Mouse (Mus musculus) CH12.LX (cell line): Measurements from ENCODE around the gene Ssbp3. TPM values are rescaled to one million over a fixed set of nuclear protein-coding genes. Genes with fewer than 3 reads are reported as not detected.

ENCODE experiments used
- DNase-seq: peaks from one replicate; pipeline ENCODE4 v3.0.0-alpha.2; 2013; ENCODE audit errors: extremely low read depth
- H3K27ac ChIP-seq: 2 replicates; pipeline ENCODE4 v1.5.1; 2012; ENCODE audit warnings: low read depth, mild to moderate bottlenecking, control low read depth, moderate library complexity; ENCODE audit not compliant: insufficient read depth
- H3K27me3 ChIP-seq: replicated peaks from 2 replicates; pipeline ENCODE3; 2012; ENCODE audit warnings: inconsistent platforms
- H3K36me3 ChIP-seq, 2 experiments: replicated peaks in 1 of 2; 2 replicates each; pipeline versions ENCODE3 to v1.6.1; 2012; ENCODE audit warnings: inconsistent platforms in 1 of 2, low read length in 1 of 2, mild to moderate bottlenecking in 1 of 2, mixed read lengths in 1 of 2, moderate library complexity in 1 of 2; ENCODE audit not compliant: control insufficient read depth in 1 of 2, insufficient read depth in 1 of 2
- H3K4me1 ChIP-seq, 2 experiments: 2 replicates each; pipeline ENCODE4 v1.6.1; 2012; ENCODE audit warnings: inconsistent platforms in 1 of 2, moderate library complexity in 1 of 2; ENCODE audit not compliant: insufficient read depth in 2 of 2, control insufficient read depth in 1 of 2
- H3K4me2 ChIP-seq: 2 replicates; pipeline ENCODE4 v1.6.1; 2012; ENCODE audit warnings: low read depth, mild to moderate bottlenecking, control low read depth; ENCODE audit not compliant: poor library complexity, insufficient read depth, severe bottlenecking
- H3K4me3 ChIP-seq, 3 experiments: fragments of 150-350 bp in 1 of 3; sonication (generic) in 1 of 3; replicated peaks in 1 of 3; 2 replicates each; pipeline versions ENCODE3 to v1.5.1; 2011 to 2012; ENCODE audit warnings: low read depth in 2 of 3, low read length in 2 of 3, mild to moderate bottlenecking in 2 of 3, moderate library complexity in 2 of 3, control low read depth in 1 of 3, improper control_type of control experiment in 1 of 3, inconsistent platforms in 1 of 3, mixed read lengths in 1 of 3; ENCODE audit not compliant: poor library complexity in 1 of 3
- H3K79me2 ChIP-seq: replicated peaks from 2 replicates; pipeline ENCODE4 v1.6.1; 2012; ENCODE audit warnings: mild to moderate bottlenecking, moderate library complexity; ENCODE audit not compliant: control insufficient read depth, poor library complexity, insufficient read depth, severe bottlenecking; ENCODE audit errors: extremely low read depth
- H3K9ac ChIP-seq: 2 replicates; pipeline ENCODE4 v1.6.1; 2012; ENCODE audit warnings: low read depth, mild to moderate bottlenecking, control low read depth, moderate library complexity; ENCODE audit not compliant: insufficient read depth
- H3K9me3 ChIP-seq: replicated peaks from 2 replicates; pipeline ENCODE3; 2012; ENCODE audit warnings: low read length, inconsistent platforms, mixed read lengths
- BHLHE40 ChIP-seq: IDR thresholded peaks from 2 replicates; pipeline ENCODE4 v1.6.1; 2011; ENCODE audit warnings: mild to moderate bottlenecking, low read depth, low read length, improper control_type of control experiment
- CHD1 ChIP-seq: IDR thresholded peaks from 2 replicates; pipeline ENCODE4 v1.6.1; 2012; ENCODE audit warnings: low read depth, low read length, improper control_type of control experiment, inconsistent platforms
- CHD2 ChIP-seq: IDR thresholded peaks from 2 replicates; pipeline ENCODE4 v1.6.1; 2011; ENCODE audit warnings: low read length, improper control_type of control experiment
- E2F4 ChIP-seq: IDR thresholded peaks from 2 replicates; pipeline ENCODE4 v1.6.1; 2011; ENCODE audit warnings: low read depth, low read length, improper control_type of control experiment; ENCODE audit not compliant: insufficient replicate concordance
- ELF1 ChIP-seq: IDR thresholded peaks from 2 replicates; pipeline ENCODE4 v1.6.1; 2014; ENCODE audit warnings: low read depth, mild to moderate bottlenecking, inconsistent platforms, low read length, improper control_type of control experiment
- EP300 ChIP-seq: IDR thresholded peaks from 2 replicates; pipeline ENCODE4 v1.6.1; 2011; ENCODE audit warnings: low read length, improper control_type of control experiment
- ETS1 ChIP-seq: conservative IDR thresholded peaks from 2 replicates; pipeline ENCODE4 v1.6.1; 2012; ENCODE audit warnings: low read depth, mild to moderate bottlenecking, inconsistent platforms, low read length, improper control_type of control experiment, moderate library complexity
- GABPA ChIP-seq: IDR thresholded peaks from 2 replicates; pipeline ENCODE4 v1.6.1; 2012; ENCODE audit warnings: low read depth, low read length, improper control_type of control experiment, inconsistent platforms; ENCODE audit not compliant: insufficient replicate concordance
- HCFC1 ChIP-seq: IDR thresholded peaks from 2 replicates; pipeline ENCODE4 v1.6.1; 2012; ENCODE audit warnings: low read depth, mild to moderate bottlenecking, inconsistent platforms, low read length, improper control_type of control experiment
- JUN ChIP-seq: IDR thresholded peaks from 2 replicates; pipeline ENCODE4 v1.6.1; 2011; ENCODE audit warnings: low read depth, mild to moderate bottlenecking, low read length, improper control_type of control experiment, moderate library complexity; ENCODE audit not compliant: insufficient read depth
- MAX ChIP-seq: IDR thresholded peaks from 2 replicates; pipeline ENCODE4 v1.6.1; 2011; ENCODE audit warnings: low read length, improper control_type of control experiment
- MXI1 ChIP-seq: IDR thresholded peaks from 2 replicates; pipeline ENCODE4 v1.6.1; 2011; ENCODE audit warnings: mild to moderate bottlenecking, low read depth, low read length, improper control_type of control experiment
- MYC ChIP-seq: IDR thresholded peaks from 2 replicates; pipeline ENCODE4 v1.6.1; 2011; ENCODE audit warnings: low read depth, mild to moderate bottlenecking, improper control_type of control experiment, low read length
- NRF1 ChIP-seq: IDR thresholded peaks from 2 replicates; pipeline ENCODE4 v1.6.1; 2014; ENCODE audit warnings: low read depth, mild to moderate bottlenecking, inconsistent platforms, low read length, improper control_type of control experiment, moderate library complexity
- POLR2A ChIP-seq: IDR thresholded peaks from 2 replicates; pipeline ENCODE4 v1.6.1; 2011; ENCODE audit warnings: low read depth, mild to moderate bottlenecking, improper control_type of control experiment, low read length
- SIN3A ChIP-seq: IDR thresholded peaks from 2 replicates; pipeline ENCODE4 v1.6.1; 2012; ENCODE audit warnings: low read length, improper control_type of control experiment, inconsistent platforms
- SMC3 ChIP-seq: IDR thresholded peaks from 2 replicates; pipeline ENCODE4 v1.6.1; 2011; ENCODE audit warnings: low read depth, low read length, improper control_type of control experiment
- TCF12 ChIP-seq: IDR thresholded peaks from 2 replicates; pipeline ENCODE4 v1.6.1; 2014; ENCODE audit warnings: low read depth, mild to moderate bottlenecking, inconsistent platforms, low read length, improper control_type of control experiment
- USF2 ChIP-seq: conservative IDR thresholded peaks from 2 replicates; pipeline ENCODE4 v1.6.1; 2011; ENCODE audit warnings: low read depth, low read length, improper control_type of control experiment
- ZKSCAN1 ChIP-seq: IDR thresholded peaks from 2 replicates; pipeline ENCODE4 v1.6.1; 2012; ENCODE audit warnings: low read depth, inconsistent platforms, low read length, improper control_type of control experiment, borderline replicate concordance
- ZMIZ1 ChIP-seq: IDR thresholded peaks from 2 replicates; pipeline ENCODE4 v1.6.1; 2012; ENCODE audit warnings: low read depth, mild to moderate bottlenecking, inconsistent platforms, low read length, improper control_type of control experiment
- ZNF384 ChIP-seq: IDR thresholded peaks from 2 replicates; pipeline ENCODE4 v1.6.1; 2012; ENCODE audit warnings: low read depth, low read length, improper control_type of control experiment, inconsistent platforms
- dilution Hi-C: fragments of 300-500 bp; cut with MboI; formaldehyde crosslinking; loops from 2 replicates; pipeline ENCODE4 v1.14.3; 2020; ENCODE audit warnings: low sequenced_read_pairs; ENCODE audit not compliant: extremely low pct_unique_long_range_greater_than_20kb, extremely low pct_ligation_motif_present
- in situ Hi-C: fragments of 300-500 bp; cut with MboI; formaldehyde crosslinking; loops from 3 replicates; pipeline ENCODE4 v1.14.3; 2019; ENCODE audit warnings: low sequenced_read_pairs, low pct_ligation_motif_present, low pct_unique_long_range_greater_than_20kb, mixed read lengths
- polyA plus RNA-seq: library from polyadenylated mRNA; unstranded; fragments of >175 nt; gene quantifications from 2 replicates; pipeline ENCODE4 v1.2.1, GENCODE M21; 2012; ENCODE audit warnings: low read depth; ENCODE audit not compliant: insufficient read length
- total RNA-seq, 2 experiments: library from RNA; depleted of rRNA; stranded (reverse); fragments of 300-350 nt in 1 of 2; fragments of >200 nt in 1 of 2; gene quantifications; 2 replicates each; pipeline ENCODE4 v1.2.3; 2012 to 2014

Gene Ssbp3
- total and polyA plus RNA-seq, 3 experiments = 32.4 to 129 (median 76.5) TPM

- no peak overlapping the region for H3K9ac ChIP-seq
- H3K27me3 ChIP-seq = no peaks in the 10 kb centered on the region
- peaks cover 0 to 29% of the 10 kb centered on the region in 2 experiments; a peak in 2 of 4 replicates for H3K4me1 ChIP-seq
- no peaks in the 10 kb centered on the region for H3K9me3 ChIP-seq
- no peak for TF ChIP-seq ZMIZ1
- no peak for TF ChIP-seq SIN3A
- no peak for TF ChIP-seq CHD2
- no peak for TF ChIP-seq SMC3
- no peak for TF ChIP-seq USF2
- no peak for TF ChIP-seq ZKSCAN1
- no peak for TF ChIP-seq EP300
- no peak for TF ChIP-seq MAX
- no peak for TF ChIP-seq MXI1
- no peak for TF ChIP-seq HCFC1
- no peak for TF ChIP-seq NRF1
- TF ChIP-seq CHD1 = no peak
- no peak for TF ChIP-seq POLR2A
- no peak for TF ChIP-seq TCF12
- TF ChIP-seq E2F4 = no peak
- no peak for TF ChIP-seq ETS1
- TF ChIP-seq JUN = no peak
- no peaks in the 10 kb centered on the region; the same call in 1 of the 2 replicates for H3K79me2 ChIP-seq
- DNase-seq = no peak
- H3K36me3 ChIP-seq = peaks cover 3 to 92% of the 10 kb centered on the region in 2 experiments
- in situ Hi-C loops (no loop called here), dilution Hi-C loops (no loop called here)
- no peak overlapping the region for H3K27ac ChIP-seq
- no peak overlapping the region for H3K4me2 ChIP-seq
- no peak overlapping the region for H3K4me3 ChIP-seq
Observed at GRCm38 (mm10) chr4:107001259-107001810, 90.8 kb downstream of the Ssbp3 start.

GRCm38 (mm10) chr4:107001916-107002488, 91.5 kb downstream of the Ssbp3 start:
- no peak overlapping the region for H3K4me3 ChIP-seq
- DNase-seq = no peak
- no peak overlapping the region for H3K27ac ChIP-seq
- peaks cover 3 to 92% of the 10 kb centered on the region in 2 experiments for H3K36me3 ChIP-seq
- no peaks in the 10 kb centered on the region; the same call in 1 of the 2 replicates for H3K79me2 ChIP-seq
- no peak overlapping the region for H3K4me2 ChIP-seq
- H3K9me3 ChIP-seq = no peaks in the 10 kb centered on the region
- in situ Hi-C loops = no loop called here
- TF ChIP-seq BHLHE40 (no peak), MXI1 (no peak), MAX (no peak), ZNF384 (no peak), SMC3 (no peak), SIN3A (no peak), ZKSCAN1 (no peak), JUN (no peak), ELF1 (no peak), GABPA (no peak), MYC (no peak)
- TF ChIP-seq, all 38 proteins: peak for 0
- dilution Hi-C loops = no loop called here
- peaks cover 0 to 28% of the 10 kb centered on the region in 2 experiments; a peak in 2 of 4 replicates for H3K4me1 ChIP-seq
- no peak overlapping the region for H3K9ac ChIP-seq
- H3K27me3 ChIP-seq = no peaks in the 10 kb centered on the region
